Mouse (Mus musculus) layer of hippocampus, postnatal 36 days (tissue): ENCODE measurements around the gene Mertk. TPM values are rescaled to one million over a fixed set of nuclear protein-coding genes. Genes with fewer than 3 reads are reported as not detected.

ENCODE experiments used
- DNase-seq, 2 experiments: peaks; one replicate each; pipeline ENCODE4 v3.0.0; 2022
- total RNA-seq, 2 experiments: library from RNA; stranded (reverse); gene quantifications; 2 replicates each; pipeline ENCODE4 v1.2.3; 2021

Mertk gene
- total RNA-seq, 2 experiments from 2014 or later = 26.2 to 44.1 TPM

DNA sequence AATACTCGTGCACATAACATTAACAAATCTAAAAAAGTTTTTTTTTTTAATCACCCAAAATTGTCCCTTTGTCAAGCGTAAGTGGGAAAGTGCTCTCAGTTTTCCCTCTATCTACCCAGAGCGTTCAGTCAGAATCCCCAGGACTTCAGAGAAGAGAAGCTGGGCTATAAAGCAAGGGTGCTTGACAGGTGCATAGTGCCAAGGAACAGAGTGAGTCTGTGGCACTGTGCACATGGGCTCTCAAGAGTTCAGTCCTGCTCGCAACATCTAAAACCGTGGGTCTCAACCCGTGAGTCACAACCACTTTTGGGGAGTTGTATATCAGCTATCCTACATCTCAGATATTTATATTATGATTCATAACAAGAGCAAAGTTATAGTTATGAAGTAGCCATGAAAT lies 71.8 kb downstream of the Mertk start:
- DNase-seq = no peak

DNA sequence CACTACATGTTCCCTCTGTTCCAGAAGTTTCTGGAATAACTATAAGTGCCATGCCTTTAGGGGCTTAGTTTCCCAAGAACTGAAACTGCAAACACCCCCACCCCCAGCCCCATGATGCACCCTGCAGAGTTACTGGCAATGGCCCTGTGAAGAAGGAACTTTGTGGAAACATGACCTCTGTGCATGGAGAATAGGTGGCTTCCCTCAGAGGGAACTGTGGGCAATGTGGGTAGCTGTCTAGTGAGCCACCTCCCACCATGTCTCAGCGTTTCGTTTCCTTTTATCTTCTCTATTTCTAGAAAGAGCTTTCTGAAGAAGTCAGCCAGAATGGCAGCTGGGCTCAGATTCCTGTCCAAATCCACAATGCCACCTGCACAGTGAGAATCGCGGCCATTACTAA lies 72.3 kb downstream of the Mertk start:
- DNase-seq = no peak

DNA sequence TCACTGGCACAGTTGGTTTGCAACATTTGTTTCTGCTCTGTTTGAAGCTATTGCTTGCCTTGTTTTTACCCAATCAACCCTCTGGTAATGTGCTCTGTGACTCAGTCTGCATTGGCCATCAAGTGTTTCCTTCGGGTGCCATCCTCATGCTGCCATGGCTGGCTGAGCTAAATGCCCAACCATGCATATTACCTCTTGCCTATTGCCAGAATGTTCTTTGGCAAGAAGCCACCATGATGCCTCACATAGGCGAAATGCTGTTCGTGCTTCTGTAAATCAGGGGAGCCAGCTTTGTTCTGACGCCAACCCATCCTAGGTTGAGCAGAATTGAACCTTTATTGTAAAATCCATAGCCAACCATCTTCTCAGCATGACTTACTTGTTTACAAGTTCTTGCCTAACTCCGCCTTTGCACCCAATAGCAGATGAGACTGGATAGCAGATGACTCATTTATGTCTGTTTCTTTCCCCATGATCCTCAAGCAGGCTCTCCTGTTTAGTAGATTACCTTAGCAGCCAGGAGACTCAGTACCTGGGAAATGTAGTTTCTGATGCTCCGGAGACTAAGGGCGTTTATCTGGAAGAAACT lies 73.1 kb downstream of the Mertk start:
- DNase-seq = no peak

DNA sequence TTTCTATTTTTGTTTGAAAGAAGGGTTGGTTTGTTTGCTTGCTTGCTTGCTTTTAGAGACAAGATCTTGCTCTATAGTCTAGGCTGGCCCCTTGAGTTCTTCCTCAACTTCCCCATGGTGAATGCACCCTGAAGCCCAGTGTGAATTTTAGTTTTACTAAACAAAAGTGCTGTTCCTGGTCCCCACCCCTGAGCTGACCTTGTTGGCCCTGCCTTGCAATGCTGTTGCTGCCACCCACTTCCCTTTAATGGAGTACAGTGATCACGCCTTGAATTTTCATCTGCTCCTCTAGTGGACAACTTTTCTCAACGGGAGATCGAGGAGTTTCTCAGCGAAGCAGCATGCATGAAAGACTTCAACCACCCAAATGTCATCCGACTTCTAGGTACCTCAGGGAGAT lies 83.5 kb downstream of the Mertk start:
- DNase-seq = no peak

DNA sequence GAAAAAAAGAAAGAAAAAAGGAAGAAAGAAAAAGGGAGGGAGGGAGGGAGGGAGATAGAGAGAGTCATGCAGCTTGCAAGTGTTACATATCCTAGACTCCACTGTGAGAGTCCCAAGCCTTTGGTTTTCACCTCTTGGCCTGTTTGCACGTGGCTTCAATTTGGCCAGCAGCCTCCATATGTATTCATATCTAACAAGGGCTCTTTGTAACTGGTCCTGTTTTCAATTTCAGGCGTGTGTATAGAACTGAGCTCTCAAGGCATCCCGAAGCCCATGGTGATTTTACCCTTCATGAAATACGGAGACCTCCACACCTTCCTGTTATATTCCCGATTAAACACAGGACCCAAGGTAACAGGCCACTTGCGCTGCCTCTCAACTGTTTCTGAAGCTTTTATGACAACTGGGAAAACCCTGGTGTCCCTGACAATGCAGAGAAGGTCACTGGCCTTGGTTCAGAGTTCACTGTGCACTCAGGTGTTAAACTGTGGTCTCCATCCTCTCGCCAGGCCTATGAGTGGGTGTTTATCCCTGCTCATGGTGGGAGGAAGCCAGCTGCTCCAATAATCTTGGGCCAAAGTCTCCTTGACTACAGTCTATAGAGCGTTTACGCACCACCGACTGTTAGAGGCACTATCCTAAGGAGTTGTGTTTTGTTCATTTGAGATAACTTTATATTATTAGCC lies 85.0 kb downstream of the Mertk start:
- no peak for DNase-seq

DNA sequence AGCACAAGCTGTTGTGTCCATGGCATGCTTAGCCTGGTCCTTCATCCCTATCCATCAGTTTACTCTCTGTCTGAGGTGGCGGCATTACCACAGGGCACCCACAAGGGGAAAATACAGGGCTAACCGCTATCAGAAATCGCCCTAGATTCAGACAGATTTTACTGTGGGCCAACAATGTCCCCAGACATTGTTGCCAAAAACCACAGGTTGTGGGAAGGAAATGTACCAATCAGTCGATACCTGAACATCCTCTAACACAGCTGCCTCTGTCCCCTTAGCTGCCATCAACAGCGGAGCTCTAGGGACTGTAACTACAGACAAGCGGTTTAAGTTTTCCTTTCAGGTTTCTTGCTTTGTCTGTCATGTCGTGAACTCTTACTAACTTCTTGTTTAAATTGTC lies 86.1 kb downstream of the Mertk start:
- no peak for DNase-seq

DNA sequence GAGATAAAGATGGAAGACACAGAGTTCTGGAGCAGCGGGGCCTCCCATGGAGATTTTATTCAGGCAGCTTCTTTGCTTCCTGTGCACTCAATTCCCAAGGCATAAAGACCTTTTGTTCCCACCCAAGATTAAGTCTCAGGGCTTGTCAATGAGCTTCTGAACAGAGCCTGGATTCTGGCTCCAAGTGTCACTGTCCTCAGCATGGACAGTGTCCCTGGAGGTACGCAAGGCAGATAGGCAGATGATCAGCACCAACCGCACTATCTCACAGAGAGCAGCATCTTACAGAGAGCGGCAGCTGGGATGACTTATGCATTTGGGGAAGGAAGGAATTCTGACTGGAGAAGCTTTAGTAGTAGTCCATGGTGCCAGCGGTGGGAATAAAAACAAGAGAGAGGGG lies 87.6 kb downstream of the Mertk start:
- DNase-seq = no peak

DNA sequence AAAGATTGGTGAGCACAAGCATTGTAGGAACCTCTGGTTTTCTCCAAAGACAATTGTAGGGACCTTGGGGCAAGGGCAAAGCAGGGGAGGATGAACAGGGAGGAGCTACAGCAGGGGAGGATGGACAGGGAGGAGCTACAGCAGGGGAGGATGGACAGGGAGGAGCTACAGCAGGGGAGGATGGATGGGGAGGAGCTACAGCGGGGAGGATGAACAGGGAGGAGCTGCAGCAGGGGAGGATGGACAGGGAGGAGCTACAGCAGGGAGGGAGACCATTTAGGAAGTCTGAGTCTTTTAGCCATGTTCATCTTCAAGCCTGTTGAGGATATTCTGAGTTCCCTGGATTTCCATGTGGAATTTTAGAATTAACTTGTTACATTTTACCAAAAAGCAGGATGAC lies 88.0 kb downstream of the Mertk start:
- DNase-seq = no peak

DNA sequence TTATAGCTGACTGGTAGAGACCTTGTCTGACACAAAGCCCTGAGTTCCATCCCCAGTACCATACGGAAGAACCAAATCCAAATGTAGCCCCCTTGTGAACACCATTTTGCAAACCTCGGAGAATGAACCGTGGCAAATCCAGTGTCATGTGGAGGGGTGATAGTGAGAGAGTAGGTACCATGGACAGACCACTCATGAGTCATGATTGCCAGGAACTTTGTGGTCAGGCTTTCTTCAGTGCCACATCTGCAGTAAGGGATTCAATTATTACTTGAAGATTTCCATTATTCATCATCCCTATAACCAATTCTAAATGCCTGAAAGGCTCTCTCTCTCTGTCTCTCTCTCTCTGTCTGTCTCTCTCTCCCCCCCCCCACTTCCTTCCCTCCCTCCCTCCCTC lies 89.0 kb downstream of the Mertk start:
- DNase-seq = no peak

DNA sequence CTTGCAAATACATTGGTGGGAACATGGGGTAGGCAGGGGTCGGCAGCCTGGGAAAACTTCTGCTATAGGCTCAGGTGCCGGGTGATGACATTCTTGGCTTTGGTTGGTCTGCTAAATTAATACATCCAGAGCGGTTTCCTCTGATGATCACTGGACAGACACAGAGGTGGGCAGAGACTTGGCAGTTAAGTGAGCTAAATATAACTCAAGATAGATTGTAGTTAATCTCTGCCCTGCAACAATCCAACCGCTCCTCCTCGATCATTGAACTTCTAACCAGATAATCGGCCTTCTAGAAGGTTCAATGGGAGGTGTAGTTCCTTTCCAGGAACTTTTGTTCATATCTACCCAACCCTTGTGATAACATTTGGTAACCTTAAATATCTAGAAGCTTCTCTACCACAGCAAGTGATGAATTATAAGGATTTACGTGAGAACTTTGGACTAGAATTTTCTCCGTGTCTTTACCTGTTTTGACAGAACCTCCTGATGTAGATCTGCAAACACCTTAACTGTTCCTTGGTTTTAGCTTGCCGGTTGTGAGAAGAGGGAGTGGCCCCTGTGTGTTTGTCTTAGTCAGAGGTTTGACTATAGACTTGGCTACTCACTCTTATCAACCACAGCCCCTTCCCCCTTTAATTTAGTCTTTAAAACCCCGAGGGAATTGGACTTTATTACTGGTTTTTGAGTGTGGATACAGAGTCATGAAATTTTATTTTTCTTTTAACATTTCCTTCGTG lies 92.3 kb downstream of the Mertk start:
- no peak for DNase-seq

DNA sequence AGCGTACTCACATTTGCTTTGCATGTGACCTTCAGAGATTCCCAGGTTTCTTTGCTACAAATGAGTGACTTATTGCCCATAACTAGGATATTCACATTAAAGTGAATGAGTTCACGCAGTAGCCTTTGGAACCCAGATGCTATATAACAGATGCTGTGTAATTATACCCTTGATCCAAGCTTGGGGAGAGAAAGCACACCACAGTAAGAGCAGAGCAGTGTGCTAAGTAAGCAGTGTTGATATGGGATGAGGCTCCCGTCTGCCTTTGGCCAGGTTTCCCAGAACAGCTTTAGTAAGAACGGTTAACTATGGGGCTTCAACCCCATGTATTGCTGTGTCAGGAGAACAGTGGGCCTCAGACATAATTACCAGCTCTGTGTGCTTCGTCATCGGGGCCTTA lies 95.2 kb downstream of the Mertk start:
- no peak for DNase-seq

DNA sequence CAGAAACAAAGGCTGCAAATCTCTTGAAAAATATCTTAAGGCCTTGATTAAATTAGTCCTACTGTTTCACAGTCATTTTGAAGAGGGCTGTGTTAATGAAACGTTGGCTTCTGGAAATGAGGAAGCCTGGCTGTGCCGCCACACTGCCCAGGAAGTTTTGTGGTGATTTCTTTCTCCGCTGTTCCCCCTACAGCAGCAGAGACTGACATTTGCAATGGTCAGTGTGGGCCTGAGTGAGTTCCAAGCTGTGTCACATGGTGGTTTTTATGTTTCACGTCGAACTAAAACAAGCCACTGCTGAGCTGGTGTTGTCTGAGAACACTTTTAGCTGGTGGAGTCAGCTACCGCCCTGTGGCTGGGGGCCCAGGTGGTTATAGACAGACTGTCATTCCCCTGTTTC lies 97.7 kb downstream of the Mertk start:
- no peak for DNase-seq

DNA sequence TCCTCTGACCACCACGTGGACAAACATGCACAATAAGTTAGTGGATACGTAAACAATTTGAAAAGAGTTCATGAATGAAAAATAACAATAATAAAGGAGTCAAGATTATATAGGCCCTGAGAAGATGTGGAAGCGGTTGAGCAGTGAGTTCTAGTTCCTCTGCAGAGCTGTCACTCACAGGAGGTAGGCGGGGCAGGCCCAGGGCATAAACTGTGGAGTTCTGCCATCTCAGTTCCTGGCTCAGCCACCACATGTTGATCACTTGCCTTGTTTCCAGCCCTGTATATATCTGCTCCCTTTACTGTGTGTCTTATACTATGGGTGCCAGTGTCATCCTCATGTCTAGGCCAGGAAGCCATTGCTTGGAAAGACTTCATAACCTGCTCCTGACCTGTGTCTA lies 104.7 kb downstream of the Mertk start:
- no peak for DNase-seq

DNA sequence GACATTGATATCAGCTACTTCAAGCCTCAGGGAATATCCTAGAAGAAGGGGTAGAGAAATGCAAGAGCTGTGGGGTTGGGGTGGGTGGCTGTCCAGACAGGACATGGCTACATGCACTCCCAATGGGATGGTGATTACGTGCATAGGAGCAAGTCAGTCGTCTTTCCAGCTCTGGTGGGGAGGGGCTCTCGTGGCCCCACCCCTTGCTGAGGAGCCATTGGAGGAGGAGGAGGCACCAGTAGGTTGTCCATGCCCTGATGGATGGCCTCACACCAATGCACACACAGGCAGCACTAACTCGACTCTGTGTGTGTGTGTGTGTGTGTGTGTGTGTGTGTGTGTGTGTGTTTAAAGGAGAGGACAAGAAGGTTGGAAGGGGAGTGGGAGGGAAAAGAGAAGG lies 106.6 kb downstream of the Mertk start:
- DNase-seq = no peak

DNA sequence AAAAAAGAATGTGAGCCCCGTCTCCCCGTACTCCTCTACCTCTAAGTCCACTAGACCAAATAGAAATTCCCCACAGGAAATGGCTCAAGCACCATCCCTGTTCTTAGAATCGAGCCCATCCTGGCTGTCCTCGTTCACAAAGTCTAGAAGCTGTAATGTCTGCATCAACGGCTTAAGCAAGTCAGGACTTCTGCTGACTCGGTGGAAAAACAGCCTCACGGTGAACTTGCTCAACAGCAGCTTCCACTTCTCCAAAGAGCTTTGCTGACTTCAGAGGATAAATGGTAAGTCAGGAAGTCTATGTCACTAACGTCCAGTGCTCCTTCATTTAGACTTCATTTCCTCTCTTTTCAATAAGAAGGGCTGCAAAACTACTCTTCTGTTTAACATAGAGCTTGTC lies 107.8 kb downstream of the Mertk start:
- DNase-seq = no peak

DNA sequence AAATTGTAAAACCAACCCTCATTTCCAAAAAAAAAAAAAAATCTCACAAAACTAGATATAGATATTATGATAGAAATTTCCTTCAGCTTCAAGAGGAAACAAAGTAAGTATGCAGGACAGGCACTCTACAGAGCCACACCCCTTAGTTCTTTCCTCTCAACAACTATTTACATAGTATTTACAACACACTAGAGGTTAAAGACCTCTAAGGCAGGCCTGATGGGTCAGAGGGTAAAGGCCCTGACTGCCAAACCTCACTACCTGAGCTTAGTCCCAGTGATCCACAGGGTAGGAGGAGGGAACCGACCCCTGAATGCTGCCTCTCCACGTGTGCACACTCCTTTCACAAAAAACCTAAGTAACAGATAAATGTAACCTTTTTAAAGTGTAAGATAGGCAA lies 114.0 kb downstream of the Mertk start:
- no peak for DNase-seq

DNA sequence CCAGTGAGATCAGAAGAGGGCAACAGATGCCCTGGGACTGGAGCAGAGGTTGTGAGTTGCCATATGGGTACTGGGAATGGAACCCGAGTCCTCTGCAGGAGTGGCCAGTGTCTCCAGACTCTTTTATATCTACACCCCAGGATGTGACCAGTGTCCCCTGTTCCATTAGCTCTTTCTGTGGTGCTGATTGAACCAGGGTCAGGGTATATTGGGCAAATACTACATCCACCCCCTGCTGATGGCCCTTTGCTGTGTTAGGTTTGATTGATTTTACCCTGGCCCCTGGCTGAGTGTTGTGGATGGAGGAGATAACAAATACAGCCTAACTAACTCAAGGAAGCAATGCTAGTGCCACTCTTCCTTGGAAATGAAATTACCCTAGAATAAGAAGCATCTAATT lies 117.6 kb downstream of the Mertk start:
- no peak for DNase-seq

DNA sequence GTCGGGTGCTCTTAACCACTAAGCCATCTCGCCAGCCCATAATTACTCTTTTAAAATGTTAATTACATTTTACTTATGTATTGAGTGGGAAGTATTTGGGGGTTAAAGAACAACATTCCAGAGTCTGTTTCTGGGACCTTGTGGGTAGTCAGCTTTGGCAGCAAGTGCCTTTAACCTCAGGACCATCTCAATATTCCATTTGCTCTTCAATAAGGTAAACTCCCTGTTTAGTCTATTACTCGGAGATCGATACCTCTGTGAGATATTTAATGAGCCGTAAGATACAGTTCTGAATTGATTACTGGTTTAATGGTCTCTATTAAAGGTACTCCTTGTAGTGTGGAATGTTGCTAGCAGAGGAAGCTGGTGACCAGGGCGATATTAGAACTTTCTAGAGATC lies 118.2 kb downstream of the Mertk start:
- DNase-seq = no peak

DNA sequence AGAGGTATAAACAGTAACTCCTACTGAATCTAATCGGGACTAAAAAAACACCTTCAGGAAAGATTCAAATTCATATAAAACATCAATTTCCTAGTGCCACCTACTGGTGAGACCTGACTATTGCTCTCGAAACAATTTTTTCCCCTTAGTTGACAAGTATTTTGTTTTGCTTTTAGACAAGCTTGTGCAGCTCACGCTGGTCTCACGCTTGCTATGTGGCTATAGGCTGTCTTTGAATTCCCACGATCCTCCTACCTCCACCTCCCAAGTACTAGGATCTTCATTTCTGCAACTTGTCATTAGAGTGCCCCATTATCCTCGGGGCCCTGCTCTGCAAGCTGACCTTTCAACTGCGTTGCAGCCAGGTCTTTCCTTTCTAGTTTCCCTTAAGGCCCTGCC lies 118.6 kb downstream of the Mertk start:
- DNase-seq = no peak

DNA sequence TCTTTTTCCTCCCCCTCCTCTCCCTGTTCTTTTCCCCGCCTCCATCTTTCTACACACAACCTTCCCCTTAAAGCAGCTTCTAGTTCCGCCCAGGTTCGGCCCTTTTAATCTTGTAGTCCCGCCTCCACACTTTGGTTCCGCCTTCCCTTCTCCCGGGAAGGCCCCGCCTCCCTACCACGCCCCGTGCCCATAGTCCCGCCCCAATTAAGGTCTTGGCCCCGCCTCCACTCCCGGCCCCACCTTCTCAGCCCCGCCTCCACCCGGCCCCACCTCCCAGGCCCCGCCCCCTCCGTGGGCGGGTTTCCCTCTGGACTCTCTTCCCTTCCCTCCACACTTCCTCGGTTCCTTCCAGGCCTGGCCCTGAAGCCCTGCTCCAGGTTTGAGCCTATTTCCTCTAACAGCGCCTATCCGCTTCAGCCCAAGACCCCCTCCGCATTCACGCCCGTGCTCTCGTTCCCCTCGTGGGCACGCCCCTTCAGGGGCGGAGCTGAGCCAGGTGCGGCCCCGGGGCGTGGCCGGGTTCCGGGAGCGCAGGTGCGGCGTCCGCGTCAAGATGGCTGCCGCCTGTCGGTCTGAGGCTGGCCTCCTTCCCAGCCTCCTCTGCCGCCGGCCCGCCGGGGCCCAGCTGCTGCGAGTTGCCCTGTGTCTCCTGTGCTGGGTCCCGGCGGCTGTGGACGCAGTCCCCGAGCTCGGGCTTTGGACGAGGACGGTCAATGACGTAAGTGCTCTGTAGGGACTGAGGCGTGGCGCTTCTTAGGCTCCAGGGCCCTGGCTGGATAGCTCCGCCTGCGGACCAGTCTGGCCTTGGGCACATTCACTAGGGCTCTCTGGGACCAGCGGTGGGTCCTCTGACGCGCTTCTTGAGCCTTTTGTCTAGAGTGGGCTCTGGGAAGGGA lies 119.3 kb downstream of the Mertk start, which contains the start of gene Tmem87b:
Gene Tmem87b (plus strand): TSS at position 333 of the 896 bp plus-strand sequence.
- peak; percentile 97 to 98 for DNase-seq

DNA sequence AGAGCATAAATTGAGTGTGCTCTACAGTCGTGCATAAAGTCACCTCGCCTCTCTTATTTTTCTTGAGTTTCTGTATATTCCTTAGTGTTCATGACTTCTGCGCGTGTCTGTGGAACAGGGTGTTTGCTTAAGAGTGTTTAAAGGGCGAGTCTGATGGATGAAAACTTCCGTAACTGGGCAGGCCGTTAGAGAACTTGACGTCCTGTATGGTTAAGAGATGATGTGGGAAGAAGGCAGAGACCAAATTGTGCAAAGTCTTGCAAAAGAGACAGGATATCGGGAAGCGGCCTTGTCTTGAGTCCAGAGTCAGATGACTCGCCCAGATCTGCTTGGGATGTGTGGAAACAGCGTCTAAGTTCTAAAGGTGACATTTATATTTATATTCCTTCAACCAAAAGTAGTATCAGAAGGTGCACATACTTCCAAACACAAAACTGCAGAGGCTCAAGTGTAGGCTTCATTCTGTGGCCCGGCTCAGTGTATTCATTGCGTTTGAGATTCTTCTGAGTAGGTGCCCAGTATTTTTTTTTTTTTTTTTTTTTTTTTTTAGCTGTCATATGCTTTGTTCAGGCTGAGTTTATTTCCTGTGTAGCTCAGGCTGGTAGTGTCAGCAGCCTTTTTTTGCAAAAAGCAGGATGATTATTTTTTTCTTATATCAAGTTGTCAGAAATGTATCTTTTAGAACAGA lies 120.3 kb downstream of the Mertk start:
- DNase-seq = no peak

DNA sequence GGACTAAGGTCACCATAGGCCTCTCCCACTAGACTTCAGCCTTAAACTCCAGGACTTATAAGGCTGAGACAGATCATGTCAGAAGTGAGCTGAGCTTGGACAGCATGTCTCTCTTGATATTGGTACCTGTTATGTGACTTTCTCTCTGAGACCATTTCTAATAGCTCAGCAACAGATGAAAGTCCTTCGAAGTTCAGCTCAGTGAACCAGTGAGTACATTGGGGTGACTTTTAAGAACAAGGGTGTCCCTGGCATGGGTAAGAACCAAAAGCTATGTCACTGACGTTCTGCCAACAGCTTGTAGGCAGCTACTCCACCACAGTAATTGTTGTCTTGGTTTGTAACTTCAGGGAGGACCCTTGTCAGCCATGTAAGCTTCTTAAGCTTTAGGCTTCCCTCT lies 121.9 kb downstream of the Mertk start:
- no peak for DNase-seq
